Mouse (Mus musculus) bone marrow macrophage, adult 2 months (primary cell): ENCODE data around the gene Fam199x.

Experiments used
- CTCF ChIP-seq: IDR thresholded peaks from 2 replicates; pipeline ENCODE4 v1.5.1; 2012; ENCODE audit warnings: low read depth, mild to moderate bottlenecking, low read length, moderate library complexity
- POLR2A ChIP-seq: IDR thresholded peaks from 2 replicates; pipeline ENCODE4 v1.6.1; 2012; ENCODE audit warnings: mild to moderate bottlenecking, low read depth, low read length, borderline replicate concordance

- TF ChIP-seq POLR2A (no peak), CTCF (no peak)
These were observed 78.1 kb downstream of the Fam199x start for GRCm38 (mm10) chrX:137127542-137127941.
